Mouse (Mus musculus) heart, postnatal 0 days (tissue): ENCODE measurements around the gene Sla2.

Experiments
- CTCF ChIP-seq: IDR thresholded peaks from 2 replicates; pipeline ENCODE4 v1.5.1; 2016; ENCODE audit warnings: antibody characterized with exemption, control low read depth, low read depth
- EP300 ChIP-seq: IDR thresholded peaks from 2 replicates; pipeline ENCODE4 v1.6.1; 2016; ENCODE audit warnings: antibody characterized with exemption, low read depth

GRCm38 (mm10) chr2:156927663-156928062 is 40.7 kb upstream of the Sla2 start:
- TF ChIP-seq CTCF (no peak), EP300 (no peak)
